Mouse (Mus musculus) thymus, adult 2 months (tissue): ENCODE measurements around the gene Olfr549.

Source experiments
- CTCF ChIP-seq: fragments of 200-500 bp; IDR thresholded peaks from 2 replicates; pipeline ENCODE4 v1.5.1; 2012; ENCODE audit warnings: mild to moderate bottlenecking, control low read depth, low read length, moderate library complexity, borderline replicate concordance; ENCODE audit not compliant: control insufficient read depth, poor library complexity, insufficient read depth; ENCODE audit errors: extremely low read depth
- POLR2A ChIP-seq: fragments of 200-500 bp; IDR thresholded peaks from 2 replicates; pipeline ENCODE4 v1.6.1; 2012; ENCODE audit warnings: mild to moderate bottlenecking, low read length, control low read depth, moderate library complexity; ENCODE audit not compliant: control insufficient read depth, poor library complexity, insufficient read depth; ENCODE audit errors: extremely low read depth

GRCm38 (mm10) chr7:102566219-102566618 is 16.5 kb downstream of the Olfr549 start:
- TF ChIP-seq CTCF (no peak), POLR2A (no peak)
